Mouse (Mus musculus) right cerebral cortex, adult 2 months (tissue): Measurements from ENCODE around the gene Rab11fip5.

ENCODE experiments used
- DNase-seq, 2 experiments: peaks; one replicate each; pipeline ENCODE4 v3.0.0; 2021 to 2022; ENCODE audit warnings: low spot score in 2 of 2

The Rab11fip5 gene

DNA sequence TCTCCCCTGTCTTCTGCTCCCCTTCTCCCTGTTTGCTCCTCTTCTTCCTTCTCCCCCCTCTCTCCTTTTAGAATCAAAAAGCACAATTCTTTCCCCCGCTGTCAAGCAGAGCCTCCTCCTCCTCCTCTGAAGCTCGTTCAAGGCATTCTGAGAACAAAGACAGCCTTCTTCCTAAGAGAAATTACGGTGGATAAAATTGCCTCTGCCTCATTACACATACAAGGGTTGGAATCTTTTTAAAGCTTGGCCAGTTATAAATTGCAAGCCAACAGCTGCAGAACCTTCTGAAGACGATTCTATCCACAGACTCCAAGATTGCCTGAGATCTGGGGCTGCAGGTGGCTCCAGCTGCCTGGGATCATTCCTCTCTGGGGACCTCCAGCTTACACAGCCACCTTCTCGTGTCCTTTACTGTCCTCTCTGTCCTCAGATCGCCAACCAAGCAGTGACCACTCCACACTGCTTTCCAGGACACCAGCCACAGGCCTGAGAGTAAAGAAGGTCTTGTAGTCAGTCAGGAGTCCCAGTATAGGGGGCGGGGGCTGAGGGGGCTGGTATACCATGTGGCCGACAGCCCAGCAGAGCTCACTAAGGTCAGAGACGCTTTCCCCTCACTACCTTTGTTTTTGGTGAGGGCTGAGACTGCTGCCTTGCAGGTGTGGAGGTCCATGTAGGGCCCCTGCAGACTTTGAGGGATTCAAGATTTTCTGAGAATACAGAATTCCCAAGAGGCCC, 60.2 kb downstream of the Rab11fip5 start:
- DNase-seq: peak in 1 of 2 experiments; percentile 29

DNA sequence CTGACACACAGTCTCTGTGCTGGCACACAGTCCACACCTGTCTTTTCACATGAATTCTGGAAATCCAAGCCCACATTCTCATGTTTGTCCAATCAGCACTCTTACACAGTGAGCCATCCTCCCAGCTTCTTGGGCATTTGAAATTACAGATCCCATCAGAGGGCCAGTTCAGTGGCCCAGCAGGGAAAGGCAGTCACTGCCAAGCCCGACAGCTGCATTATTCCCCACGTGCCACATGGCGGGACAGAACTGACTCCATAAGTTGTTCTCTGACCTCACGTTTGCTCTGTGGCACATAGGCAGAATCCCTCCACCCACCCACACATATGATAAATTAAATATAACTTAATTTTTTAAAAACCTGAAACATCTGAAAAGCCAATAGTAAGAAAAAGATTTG, 66.5 kb downstream of the Rab11fip5 start:
- no peak for DNase-seq

DNA sequence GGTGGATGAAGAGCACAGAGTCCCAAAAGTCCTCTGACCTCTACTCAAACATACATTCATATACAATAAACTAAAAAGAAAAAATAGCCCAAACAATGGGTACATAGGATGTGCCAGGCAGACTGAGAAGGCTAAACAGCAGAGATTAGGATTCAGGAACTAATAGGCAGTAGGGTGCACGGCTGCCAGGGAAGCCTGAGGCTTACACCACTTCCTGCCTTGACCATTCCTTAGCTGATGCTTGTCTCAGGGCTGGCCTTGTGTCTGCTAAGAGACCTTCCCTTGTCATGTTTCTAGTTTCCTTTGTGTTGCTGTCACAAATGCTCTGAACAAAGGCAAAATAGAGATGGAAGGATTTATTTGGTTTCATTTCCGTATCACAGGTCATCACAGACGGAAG, 68.1 kb downstream of the Rab11fip5 start:
- DNase-seq: no peak

DNA sequence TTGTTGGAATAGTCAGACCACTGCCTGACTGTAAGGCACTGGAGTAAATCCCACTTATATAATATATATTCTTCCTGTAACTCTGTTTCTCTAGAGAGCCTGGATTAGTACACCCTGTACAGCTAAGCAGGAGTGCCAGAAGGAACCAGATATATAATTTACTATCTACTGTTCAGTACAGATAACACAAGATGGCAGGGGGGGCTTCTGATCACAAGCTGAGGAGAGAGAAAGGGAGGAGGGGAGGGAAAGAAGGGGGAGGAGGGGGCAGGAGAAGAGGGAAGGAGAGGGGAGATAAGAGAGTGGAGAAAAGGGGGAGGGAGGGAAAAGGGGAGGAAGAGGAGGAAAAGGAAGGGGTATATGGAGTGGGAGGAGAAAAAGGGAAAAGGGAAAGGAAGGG, 68.6 kb downstream of the Rab11fip5 start:
- DNase-seq: no peak

DNA sequence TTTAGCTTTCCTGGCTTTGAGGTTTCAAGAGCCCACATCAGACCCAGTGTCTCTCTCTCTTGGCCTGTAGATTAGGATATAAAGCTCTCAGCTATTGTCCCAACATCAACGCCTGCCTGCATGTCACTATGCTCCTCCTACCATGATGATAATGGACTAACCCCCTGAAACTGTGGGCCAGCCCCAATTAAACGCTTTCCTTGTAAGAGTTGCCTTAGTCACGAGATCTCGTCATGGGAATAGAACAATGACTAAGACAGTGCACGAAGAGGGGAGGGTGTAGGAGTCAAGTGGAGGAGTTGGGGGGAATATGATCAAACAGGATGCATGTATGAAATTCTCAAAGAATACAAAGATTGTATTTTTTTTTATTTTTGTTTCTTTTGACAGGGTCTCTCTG, 69.5 kb downstream of the Rab11fip5 start:
- no peak for DNase-seq

DNA sequence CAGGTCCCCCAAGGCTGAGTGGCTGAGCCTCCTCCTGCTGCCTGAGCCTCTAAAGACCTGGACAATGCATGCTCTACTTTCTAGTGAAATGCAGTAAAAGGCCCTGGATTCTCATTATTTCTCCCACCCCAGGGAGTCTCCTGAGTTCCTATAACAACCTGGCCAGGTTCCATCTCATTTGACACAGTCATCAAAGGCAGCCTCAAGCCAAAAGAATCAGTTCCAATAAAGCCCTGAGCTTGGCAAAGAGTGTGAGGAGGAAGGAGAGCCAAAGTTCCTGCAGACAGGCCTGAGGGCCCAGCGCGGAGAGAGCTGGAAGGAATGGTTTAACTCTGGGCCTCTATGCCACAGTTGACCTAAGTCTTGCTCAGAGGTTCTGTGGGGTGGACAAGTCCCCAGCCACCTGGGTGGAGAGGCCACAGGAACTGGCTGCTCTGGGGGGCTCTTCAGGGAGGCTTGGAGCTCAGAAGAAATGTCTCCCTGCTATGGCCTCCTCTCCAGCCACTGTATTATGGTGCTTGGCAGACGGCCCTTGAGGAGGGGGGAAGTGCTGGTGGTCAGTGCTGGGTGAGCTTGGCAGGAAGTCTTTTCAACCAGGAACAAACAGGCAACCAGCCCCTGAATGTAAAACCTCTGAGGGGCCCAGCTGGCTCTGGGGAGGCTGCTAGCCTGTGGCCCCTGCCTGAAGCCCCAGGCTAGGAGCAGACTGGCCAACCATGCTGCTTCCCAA, 71.9 kb downstream of the Rab11fip5 start:
- DNase-seq: peak; percentile 37 to 53

DNA sequence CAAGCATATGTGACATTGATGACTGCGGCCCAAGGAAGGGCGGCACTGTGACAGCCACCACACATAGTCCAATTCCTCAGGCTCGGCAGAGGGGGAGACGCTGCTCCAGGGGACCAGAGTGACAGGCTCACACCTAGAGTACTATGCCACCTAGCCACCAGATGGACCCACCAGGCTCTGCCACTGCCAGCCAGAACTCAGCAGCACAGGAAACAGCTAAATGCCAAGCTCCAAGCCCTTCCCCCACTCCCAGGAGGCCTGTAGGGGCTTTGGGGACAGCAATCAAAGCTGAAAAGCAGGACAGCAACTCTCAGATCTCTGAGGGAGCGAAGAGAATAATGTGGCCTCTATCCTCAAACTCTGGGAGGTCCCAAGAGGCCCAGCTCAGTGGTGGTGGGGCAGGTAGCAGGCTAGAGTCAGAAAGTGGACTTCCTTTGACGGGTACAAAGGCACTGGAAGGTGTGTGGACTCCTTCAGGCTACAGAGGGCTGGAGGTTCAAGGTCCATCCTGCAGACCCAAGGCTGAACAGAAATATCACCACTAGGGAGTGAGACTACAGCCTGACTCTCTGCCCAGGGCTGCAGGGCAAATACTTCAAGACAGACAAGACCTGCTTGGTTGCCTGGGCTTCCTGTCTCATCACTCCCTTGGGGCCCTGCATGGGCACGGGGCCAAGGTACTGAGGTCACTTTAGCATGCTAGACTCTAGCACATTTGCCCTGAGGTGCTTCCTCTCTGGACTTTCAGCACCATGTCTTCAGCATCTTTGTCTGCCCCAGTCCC, 78.9 kb downstream of the Rab11fip5 start:
- no peak for DNase-seq

DNA sequence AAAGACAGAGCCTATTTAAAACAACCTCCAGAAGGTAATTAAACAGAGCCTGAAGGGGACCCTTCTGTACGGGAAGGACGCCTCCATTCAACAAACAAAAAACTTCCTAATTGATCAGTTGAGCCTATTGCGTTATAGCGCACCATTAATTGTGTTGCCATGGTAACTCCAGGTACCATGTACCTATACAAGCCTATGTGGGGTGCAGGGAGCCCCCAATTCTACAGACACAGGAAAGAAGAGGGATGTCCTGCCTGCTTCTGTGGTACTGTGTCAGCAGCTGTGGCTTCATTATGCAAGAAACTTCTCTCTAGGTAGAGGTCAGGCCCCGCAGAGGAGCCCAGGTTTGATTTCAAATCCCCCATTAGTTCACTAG, 80.4 kb downstream of the Rab11fip5 start:
- no peak for DNase-seq

DNA sequence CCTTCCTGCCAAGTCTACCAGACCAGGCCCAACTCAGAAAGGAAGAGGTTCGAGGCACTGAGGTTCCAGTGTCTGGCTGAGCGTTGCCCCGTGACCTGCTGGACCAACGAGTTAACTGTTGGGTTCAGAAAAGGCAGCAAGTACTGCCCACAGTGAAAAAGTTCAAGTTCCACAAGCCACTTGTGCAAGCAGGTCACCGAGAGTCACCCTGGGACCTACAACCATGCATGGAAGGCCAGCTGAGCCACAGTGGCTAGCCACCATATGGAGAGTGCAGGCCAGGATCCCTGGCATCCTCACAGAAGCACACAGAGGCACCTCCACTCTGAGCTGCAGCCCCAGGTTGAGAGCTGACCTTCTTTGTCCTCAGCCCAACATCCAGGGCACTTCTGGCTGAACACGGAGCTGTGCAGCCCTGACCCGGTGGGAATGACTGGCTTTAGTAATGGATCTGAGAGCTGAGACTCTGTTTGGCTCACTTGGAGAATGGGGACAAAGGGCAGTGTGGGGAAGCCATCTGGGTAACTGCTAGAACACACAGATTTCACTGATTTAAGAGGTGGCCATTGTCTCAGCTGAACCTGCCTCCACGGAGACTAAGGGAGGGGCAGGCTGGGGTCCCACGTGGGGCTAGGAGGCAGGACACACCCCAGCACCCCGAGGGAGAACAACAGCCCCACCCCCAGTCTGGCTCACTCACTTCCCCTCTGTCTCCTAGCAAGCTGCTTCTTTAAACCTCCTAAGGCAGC, 81.0 kb downstream of the Rab11fip5 start:
- DNase-seq: no peak

DNA sequence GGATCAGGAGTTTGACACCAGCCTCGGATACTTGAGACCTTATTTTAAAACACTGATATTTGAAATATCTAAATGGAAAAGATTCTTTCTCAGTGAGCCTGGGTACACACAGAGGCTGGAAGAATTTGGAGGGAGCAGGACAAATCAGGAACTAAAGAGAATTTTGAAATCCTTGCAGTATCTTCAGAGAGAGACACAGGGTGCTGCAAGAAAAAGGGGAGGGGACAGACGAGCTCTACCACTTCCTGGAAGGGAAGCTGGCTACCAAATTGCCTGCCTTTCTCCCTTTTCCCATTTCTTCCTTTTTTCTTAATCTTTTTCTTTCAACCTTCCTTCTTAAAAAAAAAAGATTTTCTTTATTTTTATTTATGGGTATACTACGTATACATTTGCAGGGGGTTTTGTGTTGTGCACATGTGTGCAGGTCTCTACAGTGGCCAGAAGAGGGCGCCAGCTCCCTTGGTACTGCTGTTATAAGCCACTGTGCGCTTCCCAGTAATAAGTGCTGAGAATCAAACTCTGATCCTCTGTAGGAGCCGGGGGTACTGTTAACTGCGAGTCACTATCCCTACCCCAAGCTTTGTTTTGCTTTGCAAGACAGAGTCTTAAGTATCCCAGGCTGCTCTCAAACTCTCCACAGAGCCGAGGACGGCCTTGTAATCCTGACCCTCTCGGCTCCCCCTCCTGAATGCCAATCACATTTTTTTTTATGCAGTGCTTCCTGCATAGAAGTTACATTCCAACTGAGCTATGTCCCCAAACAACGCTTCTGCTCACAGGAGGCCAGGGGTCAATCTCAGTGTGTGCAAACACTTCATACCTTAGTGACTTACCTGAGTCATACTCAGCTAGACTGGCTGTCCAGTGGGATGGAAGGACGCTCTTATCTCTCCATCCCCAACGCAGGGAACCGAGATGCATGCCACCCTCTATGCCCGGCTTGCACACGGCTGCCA, 83.3 kb downstream of the Rab11fip5 start:
- no peak for DNase-seq

DNA sequence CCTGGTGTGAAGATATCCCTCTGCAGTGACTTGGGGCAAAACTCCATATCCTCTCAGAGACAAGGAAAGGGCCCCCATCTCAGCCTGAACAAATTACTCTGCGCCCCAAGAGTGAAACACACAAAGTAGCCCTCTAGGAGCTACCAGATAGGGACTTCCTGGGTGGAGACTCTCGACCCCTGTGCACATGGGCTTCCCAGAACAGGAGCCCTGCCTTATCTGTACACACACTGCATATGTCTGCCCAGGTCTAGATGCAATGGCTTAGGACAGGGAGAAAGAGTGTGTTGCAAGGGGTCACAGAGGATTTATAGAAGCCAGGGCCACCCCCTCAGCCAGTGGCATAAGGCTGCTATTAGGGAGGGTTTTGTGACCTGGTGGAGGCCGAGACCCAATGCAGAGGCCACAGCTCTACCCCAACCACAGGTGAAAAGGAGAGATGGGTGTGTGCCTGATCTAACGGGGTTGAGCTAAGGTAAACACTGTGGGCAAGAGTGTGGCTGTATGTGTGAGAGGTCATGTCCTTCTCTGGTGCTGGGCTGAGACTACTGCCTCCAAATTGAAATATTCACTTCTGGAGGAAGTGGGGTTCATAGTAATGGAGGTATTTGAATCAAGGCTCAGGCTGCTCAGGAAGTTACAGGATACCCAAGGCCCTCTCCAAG, 86.1 kb downstream of the Rab11fip5 start:
- DNase-seq: no peak

DNA sequence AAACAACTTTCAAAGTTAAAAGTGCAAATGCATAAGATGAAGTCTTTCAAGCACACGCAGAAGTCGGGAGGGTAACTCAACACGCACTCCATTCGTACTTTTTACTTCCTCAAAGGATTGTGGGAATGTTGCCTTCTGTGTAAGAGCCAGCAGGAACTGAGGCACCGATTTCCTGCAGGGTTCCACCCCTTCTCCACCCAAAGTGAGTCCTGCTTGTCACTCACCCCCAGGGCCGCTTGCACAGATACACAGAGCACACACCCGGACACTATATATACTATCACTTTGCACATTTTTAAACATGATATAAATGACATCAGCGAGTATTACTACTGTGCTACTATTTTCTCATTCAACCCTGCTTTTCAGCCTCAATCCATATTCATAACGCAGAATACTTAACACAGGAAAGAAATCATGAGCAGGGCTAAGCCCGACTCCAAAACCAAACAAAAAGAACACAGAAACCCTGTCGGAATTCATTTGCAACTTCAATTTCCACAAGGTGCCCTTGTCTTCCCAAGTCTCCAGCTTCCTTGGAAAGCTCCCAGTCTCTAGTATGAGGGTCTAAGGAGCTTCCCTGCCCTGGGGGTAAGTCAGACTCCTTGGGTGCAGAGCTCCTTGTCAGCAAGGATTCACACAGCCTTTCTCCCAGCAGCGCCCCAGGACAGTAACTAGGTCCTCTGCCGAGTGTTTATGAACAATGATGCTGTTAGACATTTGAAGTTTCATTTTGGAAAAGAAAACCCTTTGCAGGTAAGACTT, 88.0 kb downstream of the Rab11fip5 start:
- DNase-seq: no peak
